Mouse (Mus musculus): ENCODE data around the gene 1700018G05Rik. TPM values are rescaled to one million over a fixed set of nuclear protein-coding genes. Genes with fewer than 3 reads are reported as not detected.
"Not testable (repeated sequence)": the region's sequence is repeated elsewhere in the genome, so short reads cannot be mapped to it uniquely, and the experiment has no call there.

1700018G05Rik gene
- total and polyA plus RNA-seq, 2 experiments from 2014 or later = not detected

DNA sequence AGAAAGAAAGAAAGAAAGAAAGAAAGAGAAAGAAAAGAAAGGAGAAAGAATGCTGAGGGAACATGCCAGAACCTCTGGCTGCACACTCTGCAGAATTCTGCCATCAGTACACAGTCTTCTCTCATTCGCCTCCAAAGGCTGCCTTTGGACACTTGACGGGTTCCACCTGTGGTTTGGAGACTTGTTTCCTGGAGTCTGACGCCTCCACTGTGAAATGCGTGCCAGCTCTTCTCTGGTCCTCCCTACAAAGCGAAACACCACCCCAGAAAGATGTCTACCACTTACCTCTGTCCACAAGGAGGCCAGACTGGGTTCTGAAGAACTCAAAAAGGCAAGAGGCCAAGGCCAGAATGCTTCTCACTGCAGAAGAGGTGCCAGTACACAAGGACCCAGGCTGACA lies 8.6 kb downstream of the 1700018G05Rik start:
- H3K27me3 ChIP-seq (ENCODE audit: insufficient read depth, low read length) = no peaks in the 10 kb centered on the region
- H3K36me3 ChIP-seq (ENCODE audit: insufficient read depth) = no peaks in the 10 kb centered on the region
- no peaks in the 10 kb centered on the region for H3K9me3 ChIP-seq (ENCODE audit: low read length)
- WGBS = 81% methylated on average over 5 of the region's 5 CpGs
- no peak overlapping the region for H3K9ac ChIP-seq
- no peak for DNase-seq
- H3K27ac ChIP-seq (ENCODE audit: low read depth, low read length) = no peak overlapping the region
- ATAC-seq = no peak
- no peak overlapping the region for H3K4me2 ChIP-seq (ENCODE audit: low read depth)
- TF ChIP-seq CTCF (IDR thresholded peaks at IDR 0.05; ENCODE audit: low read depth) = no peak
- no peak overlapping the region for H3K4me3 ChIP-seq (ENCODE audit: low read depth, low read length)
- no peaks in the 10 kb centered on the region for H3K4me1 ChIP-seq (ENCODE audit: insufficient read depth)

- not testable (repeated sequence) for H3K4me3 ChIP-seq (ENCODE audit: low read depth, low read length); DNase-seq; H3K4me1 ChIP-seq (ENCODE audit: insufficient read depth); ATAC-seq; H3K36me3 ChIP-seq (ENCODE audit: insufficient read depth); H3K9me3 ChIP-seq (ENCODE audit: low read length); H3K4me2 ChIP-seq (ENCODE audit: low read depth); H3K9ac ChIP-seq; H3K27ac ChIP-seq (ENCODE audit: low read depth, low read length); H3K27me3 ChIP-seq (ENCODE audit: insufficient read depth, low read length)
- 89% methylated on average over 11 of the region's 11 CpGs for WGBS
Observed at GRCm38 (mm10) chrX:102950136-102950535, 22.0 kb downstream of the 1700018G05Rik start.

DNA sequence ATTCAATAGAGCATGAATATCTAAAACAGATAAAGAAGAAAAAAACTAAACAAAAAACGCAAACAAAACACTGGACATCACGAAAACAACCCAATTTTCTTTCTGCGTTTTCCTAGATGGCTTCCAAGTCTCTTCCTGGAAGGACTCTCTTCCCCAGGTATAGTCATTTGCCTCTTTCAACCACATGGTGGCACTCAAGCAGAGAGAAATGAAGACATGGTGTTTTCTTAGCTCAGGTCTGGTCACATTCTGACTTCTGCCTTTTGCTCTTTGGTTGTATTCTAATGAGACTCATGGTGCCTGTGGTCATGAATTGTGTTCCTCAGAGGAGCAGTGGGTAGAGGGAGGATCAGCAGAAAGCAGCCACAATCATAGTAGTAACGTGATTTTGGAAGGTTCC lies 30.7 kb downstream of the 1700018G05Rik start:
- Histone ChIP-seq H3K4me3 (ENCODE audit: low read depth, low read length) (no peak overlapping the region), H3K27ac (ENCODE audit: low read depth, low read length) (no peak overlapping the region), H3K27me3 (ENCODE audit: insufficient read depth, low read length) (no peaks in the 10 kb centered on the region), H3K4me2 (ENCODE audit: low read depth) (no peak overlapping the region), H3K36me3 (ENCODE audit: insufficient read depth) (no peaks in the 10 kb centered on the region), H3K9me3 (ENCODE audit: low read length) (no peaks in the 10 kb centered on the region), H3K9ac (no peak overlapping the region), H3K4me1 (ENCODE audit: insufficient read depth) (no peaks in the 10 kb centered on the region)
- TF ChIP-seq CTCF (IDR thresholded peaks at IDR 0.05; ENCODE audit: low read depth) = peak; percentile 73
- ATAC-seq (peak; percentile 58; the same call in 1 of the 2 replicates), DNase-seq (peak; percentile 55)
- WGBS = 40% methylated on average over 4 of the region's 4 CpGs

GRCm38 (mm10) chrX:102960581-102960980 lies 32.4 kb downstream of the 1700018G05Rik start:
- ATAC-seq = no peak
- no peak for TF ChIP-seq CTCF (IDR thresholded peaks at IDR 0.05; ENCODE audit: low read depth)
- no peaks in the 10 kb centered on the region for H3K27me3 ChIP-seq (ENCODE audit: insufficient read depth, low read length)
- 72% methylated on average over 2 of the region's 2 CpGs for WGBS
- no peaks in the 10 kb centered on the region for H3K4me1 ChIP-seq (ENCODE audit: insufficient read depth)
- H3K27ac ChIP-seq (ENCODE audit: low read depth, low read length) = no peak overlapping the region
- no peaks in the 10 kb centered on the region for H3K36me3 ChIP-seq (ENCODE audit: insufficient read depth)
- no peak for DNase-seq
- H3K4me2 ChIP-seq (ENCODE audit: low read depth) = no peak overlapping the region
- H3K9me3 ChIP-seq (ENCODE audit: low read length) = no peaks in the 10 kb centered on the region
- no peak overlapping the region for H3K9ac ChIP-seq
- no peak overlapping the region for H3K4me3 ChIP-seq (ENCODE audit: low read depth, low read length)

Other genes with a start within 250 kb of the 1700018G05Rik start
- gene Gm3880, start 241.4 kb upstream of the 1700018G05Rik start, total RNA-seq (2014; rRNA removed) = not detected in 2 replicates
- not detected in 2 replicates for gene Gm3880, start 241.4 kb upstream of the 1700018G05Rik start, polyA plus RNA-seq (2015; fragmentation: Nextera tagmentation; extraction: Ambion mirVana)
- not detected in 2 replicates for gene Gm9112, start 220.7 kb upstream of the 1700018G05Rik start, total RNA-seq (2014; rRNA removed)
- gene Gm9112, start 220.7 kb upstream of the 1700018G05Rik start, polyA plus RNA-seq (2015; fragmentation: Nextera tagmentation; extraction: Ambion mirVana) = not detected in 2 replicates
- gene Dmrtc1b, start 220.5 kb upstream of the 1700018G05Rik start, total RNA-seq (2014; rRNA removed) = not detected in 2 replicates
- gene Dmrtc1b, start 220.5 kb upstream of the 1700018G05Rik start, polyA plus RNA-seq (2015; fragmentation: Nextera tagmentation; extraction: Ambion mirVana) = not detected in 2 replicates
- not detected in 2 replicates for gene Dmrtc1c1, start 125.4 kb upstream of the 1700018G05Rik start, total RNA-seq (2014; rRNA removed)
- gene Dmrtc1c1, start 125.4 kb upstream of the 1700018G05Rik start, polyA plus RNA-seq (2015; fragmentation: Nextera tagmentation; extraction: Ambion mirVana) = not detected in 2 replicates
- not detected in 2 replicates for gene Dmrtc1c2, start 73.8 kb upstream of the 1700018G05Rik start, total RNA-seq (2014; rRNA removed)
- not detected in 2 replicates for gene Dmrtc1c2, start 73.8 kb upstream of the 1700018G05Rik start, polyA plus RNA-seq (2015; fragmentation: Nextera tagmentation; extraction: Ambion mirVana)
- gene 1700031F05Rik, start 60.4 kb upstream of the 1700018G05Rik start, total RNA-seq (2014; rRNA removed) = not detected in 2 replicates
- gene 1700031F05Rik, start 60.4 kb upstream of the 1700018G05Rik start, polyA plus RNA-seq (2015; fragmentation: Nextera tagmentation; extraction: Ambion mirVana) = not detected in 2 replicates
- gene Dmrtc1a, start 19.7 kb upstream of the 1700018G05Rik start, total RNA-seq (2014; rRNA removed) = 2.2 and 4.5 TPM in 2 replicates
- gene Dmrtc1a, start 19.7 kb upstream of the 1700018G05Rik start, polyA plus RNA-seq (2015; fragmentation: Nextera tagmentation; extraction: Ambion mirVana) = 4.6 and 4.8 TPM in 2 replicates
- not detected in 2 replicates for gene 1700011M02Rik, start 19.5 kb upstream of the 1700018G05Rik start, total RNA-seq (2014; rRNA removed)
- gene 1700011M02Rik, start 19.5 kb upstream of the 1700018G05Rik start, polyA plus RNA-seq (2015; fragmentation: Nextera tagmentation; extraction: Ambion mirVana) = not detected in 2 replicates

Measured in forebrain, postnatal 0 days (tissue).